Mouse (Mus musculus) CH12.LX (cell line): ENCODE data around the gene Cdh15. TPM values are rescaled to one million over a fixed set of nuclear protein-coding genes. Genes with fewer than 3 reads are reported as not detected.

ENCODE experiments used
- DNase-seq: peaks from one replicate; pipeline ENCODE4 v3.0.0-alpha.2; 2013; ENCODE audit errors: extremely low read depth
- H3K27ac ChIP-seq: 2 replicates; pipeline ENCODE4 v1.5.1; 2012; ENCODE audit warnings: low read depth, mild to moderate bottlenecking, control low read depth, moderate library complexity; ENCODE audit not compliant: insufficient read depth
- H3K27me3 ChIP-seq: replicated peaks from 2 replicates; pipeline ENCODE3; 2012; ENCODE audit warnings: inconsistent platforms
- H3K36me3 ChIP-seq, 2 experiments: replicated peaks in 1 of 2; 2 replicates each; pipeline versions ENCODE3 to v1.6.1; 2012; ENCODE audit warnings: inconsistent platforms in 1 of 2, low read length in 1 of 2, mild to moderate bottlenecking in 1 of 2, mixed read lengths in 1 of 2, moderate library complexity in 1 of 2; ENCODE audit not compliant: control insufficient read depth in 1 of 2, insufficient read depth in 1 of 2
- H3K4me1 ChIP-seq, 2 experiments: 2 replicates each; pipeline ENCODE4 v1.6.1; 2012; ENCODE audit warnings: inconsistent platforms in 1 of 2, moderate library complexity in 1 of 2; ENCODE audit not compliant: insufficient read depth in 2 of 2, control insufficient read depth in 1 of 2
- H3K4me2 ChIP-seq: 2 replicates; pipeline ENCODE4 v1.6.1; 2012; ENCODE audit warnings: low read depth, mild to moderate bottlenecking, control low read depth; ENCODE audit not compliant: poor library complexity, insufficient read depth, severe bottlenecking
- H3K4me3 ChIP-seq, 3 experiments: fragments of 150-350 bp in 1 of 3; sonication (generic) in 1 of 3; replicated peaks in 1 of 3; 2 replicates each; pipeline versions ENCODE3 to v1.5.1; 2011 to 2012; ENCODE audit warnings: low read depth in 2 of 3, low read length in 2 of 3, mild to moderate bottlenecking in 2 of 3, moderate library complexity in 2 of 3, control low read depth in 1 of 3, improper control_type of control experiment in 1 of 3, inconsistent platforms in 1 of 3, mixed read lengths in 1 of 3; ENCODE audit not compliant: poor library complexity in 1 of 3
- H3K79me2 ChIP-seq: replicated peaks from 2 replicates; pipeline ENCODE4 v1.6.1; 2012; ENCODE audit warnings: mild to moderate bottlenecking, moderate library complexity; ENCODE audit not compliant: control insufficient read depth, poor library complexity, insufficient read depth, severe bottlenecking; ENCODE audit errors: extremely low read depth
- H3K9ac ChIP-seq: 2 replicates; pipeline ENCODE4 v1.6.1; 2012; ENCODE audit warnings: low read depth, mild to moderate bottlenecking, control low read depth, moderate library complexity; ENCODE audit not compliant: insufficient read depth
- H3K9me3 ChIP-seq: replicated peaks from 2 replicates; pipeline ENCODE3; 2012; ENCODE audit warnings: low read length, inconsistent platforms, mixed read lengths
- CHD1 ChIP-seq: IDR thresholded peaks from 2 replicates; pipeline ENCODE4 v1.6.1; 2012; ENCODE audit warnings: low read depth, low read length, improper control_type of control experiment, inconsistent platforms
- CHD2 ChIP-seq: IDR thresholded peaks from 2 replicates; pipeline ENCODE4 v1.6.1; 2011; ENCODE audit warnings: low read length, improper control_type of control experiment
- CTCF ChIP-seq, 2 experiments: IDR thresholded peaks in 1 of 2; conservative IDR thresholded peaks in 1 of 2; 2 replicates each; pipeline ENCODE4 v1.5.1; 2011 to 2012; ENCODE audit warnings: low read depth in 2 of 2, low read length in 2 of 2, improper control_type of control experiment in 1 of 2, inconsistent platforms in 1 of 2, mild to moderate bottlenecking in 1 of 2, moderate library complexity in 1 of 2
- EP300 ChIP-seq: IDR thresholded peaks from 2 replicates; pipeline ENCODE4 v1.6.1; 2011; ENCODE audit warnings: low read length, improper control_type of control experiment
- ETS1 ChIP-seq: conservative IDR thresholded peaks from 2 replicates; pipeline ENCODE4 v1.6.1; 2012; ENCODE audit warnings: low read depth, mild to moderate bottlenecking, inconsistent platforms, low read length, improper control_type of control experiment, moderate library complexity
- IRF4 ChIP-seq: IDR thresholded peaks from 2 replicates; pipeline ENCODE4 v1.6.1; 2014; ENCODE audit warnings: low read depth, mild to moderate bottlenecking, inconsistent platforms, low read length, improper control_type of control experiment
- JUND ChIP-seq: conservative IDR thresholded peaks from 2 replicates; pipeline ENCODE4 v1.6.1; 2011; ENCODE audit warnings: low read depth, low read length, improper control_type of control experiment
- KAT2A ChIP-seq: IDR thresholded peaks from 2 replicates; pipeline ENCODE4 v1.6.1; 2012; ENCODE audit warnings: low read length, improper control_type of control experiment, inconsistent platforms; ENCODE audit not compliant: insufficient replicate concordance
- MAZ ChIP-seq: IDR thresholded peaks from 2 replicates; pipeline ENCODE4 v1.6.1; 2012; ENCODE audit warnings: low read depth, mild to moderate bottlenecking, inconsistent platforms, low read length, improper control_type of control experiment, moderate library complexity
- MEF2A ChIP-seq: IDR thresholded peaks from 2 replicates; pipeline ENCODE4 v1.6.1; 2014; ENCODE audit warnings: low read depth, mild to moderate bottlenecking, inconsistent platforms, low read length, improper control_type of control experiment, borderline replicate concordance
- MYC ChIP-seq: IDR thresholded peaks from 2 replicates; pipeline ENCODE4 v1.6.1; 2011; ENCODE audit warnings: low read depth, mild to moderate bottlenecking, improper control_type of control experiment, low read length
- NRF1 ChIP-seq: IDR thresholded peaks from 2 replicates; pipeline ENCODE4 v1.6.1; 2014; ENCODE audit warnings: low read depth, mild to moderate bottlenecking, inconsistent platforms, low read length, improper control_type of control experiment, moderate library complexity
- PAX5 ChIP-seq: IDR thresholded peaks from 2 replicates; pipeline ENCODE4 v1.6.1; 2012; ENCODE audit warnings: low read length, inconsistent platforms, mixed read lengths
- RAD21 ChIP-seq: IDR thresholded peaks from 2 replicates; pipeline ENCODE4 v1.6.1; 2011; ENCODE audit warnings: low read depth, mild to moderate bottlenecking, low read length, improper control_type of control experiment, moderate library complexity
- RCOR1 ChIP-seq: conservative IDR thresholded peaks from 2 replicates; pipeline ENCODE4 v1.6.1; 2012; ENCODE audit warnings: low read depth, mild to moderate bottlenecking, inconsistent platforms, low read length, improper control_type of control experiment
- SIN3A ChIP-seq: IDR thresholded peaks from 2 replicates; pipeline ENCODE4 v1.6.1; 2012; ENCODE audit warnings: low read length, improper control_type of control experiment, inconsistent platforms
- SMC3 ChIP-seq: IDR thresholded peaks from 2 replicates; pipeline ENCODE4 v1.6.1; 2011; ENCODE audit warnings: low read depth, low read length, improper control_type of control experiment
- TCF12 ChIP-seq: IDR thresholded peaks from 2 replicates; pipeline ENCODE4 v1.6.1; 2014; ENCODE audit warnings: low read depth, mild to moderate bottlenecking, inconsistent platforms, low read length, improper control_type of control experiment
- USF1 ChIP-seq: IDR thresholded peaks from 2 replicates; pipeline ENCODE4 v1.6.1; 2014; ENCODE audit warnings: low read depth, mild to moderate bottlenecking, inconsistent platforms, low read length, improper control_type of control experiment
- USF2 ChIP-seq: conservative IDR thresholded peaks from 2 replicates; pipeline ENCODE4 v1.6.1; 2011; ENCODE audit warnings: low read depth, low read length, improper control_type of control experiment
- dilution Hi-C: fragments of 300-500 bp; cut with MboI; formaldehyde crosslinking; loops from 2 replicates; pipeline ENCODE4 v1.14.3; 2020; ENCODE audit warnings: low sequenced_read_pairs; ENCODE audit not compliant: extremely low pct_unique_long_range_greater_than_20kb, extremely low pct_ligation_motif_present
- in situ Hi-C: fragments of 300-500 bp; cut with MboI; formaldehyde crosslinking; loops from 3 replicates; pipeline ENCODE4 v1.14.3; 2019; ENCODE audit warnings: low sequenced_read_pairs, low pct_ligation_motif_present, low pct_unique_long_range_greater_than_20kb, mixed read lengths
- polyA plus RNA-seq: library from polyadenylated mRNA; unstranded; fragments of >175 nt; gene quantifications from 2 replicates; pipeline ENCODE4 v1.2.1, GENCODE M21; 2012; ENCODE audit warnings: low read depth; ENCODE audit not compliant: insufficient read length
- total RNA-seq, 2 experiments: library from RNA; depleted of rRNA; stranded (reverse); fragments of 300-350 nt in 1 of 2; fragments of >200 nt in 1 of 2; gene quantifications; 2 replicates each; pipeline ENCODE4 v1.2.3; 2012 to 2014

The Cdh15 gene
- total and polyA plus RNA-seq, 3 experiments = not detected

GRCm38 (mm10) chr8:122859843-122860242 is 12.1 kb downstream of the Cdh15 start:
- no peak for TF ChIP-seq JUND
- no peak for TF ChIP-seq KAT2A
- no peak for TF ChIP-seq USF1
- no peak for TF ChIP-seq RCOR1
- TF ChIP-seq SIN3A = no peak
- no peak for TF ChIP-seq PAX5
- TF ChIP-seq USF2 = no peak
- TF ChIP-seq MEF2A = no peak
- TF ChIP-seq MYC = no peak
- no peak for TF ChIP-seq CHD1
- no peak for TF ChIP-seq IRF4
- TF ChIP-seq TCF12 = no peak
- TF ChIP-seq ETS1 = no peak
- no peak for TF ChIP-seq EP300
- TF ChIP-seq, all 38 proteins: peak for 0
- H3K27ac ChIP-seq = no peak overlapping the region

DNA sequence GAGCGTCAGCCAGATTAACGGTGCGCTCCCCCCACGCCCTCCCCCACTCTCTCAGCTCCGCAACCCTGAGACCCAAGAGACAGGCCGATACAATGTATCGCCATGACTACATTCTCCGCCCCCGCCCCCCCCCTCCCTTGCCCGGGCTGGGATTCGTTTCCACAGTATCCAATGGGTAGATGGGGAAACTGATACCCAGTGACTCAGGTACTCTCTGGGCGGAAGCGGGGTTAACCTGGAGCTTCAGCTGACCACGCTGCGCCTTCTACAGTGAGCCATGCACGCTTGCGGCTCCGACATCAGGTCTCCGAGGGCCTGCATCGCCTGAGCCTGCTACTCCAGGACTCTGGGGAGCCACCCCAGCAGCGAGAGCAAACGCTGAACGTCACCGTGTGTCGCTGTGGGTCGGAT is 17.0 kb downstream of the Cdh15 start:
- H3K27me3 ChIP-seq = peaks cover 23% of the 10 kb centered on the region
- H3K79me2 ChIP-seq = no peaks in the 10 kb centered on the region
- no peak overlapping the region for H3K4me2 ChIP-seq
- H3K4me1 ChIP-seq = peaks cover 4 to 10% of the 10 kb centered on the region in 2 experiments; a peak in 3 of 4 replicates
- in situ Hi-C loops (no loop called here), dilution Hi-C loops (no loop called here)
- DNase-seq = no peak
- H3K4me3 ChIP-seq = no peak overlapping the region
- no peaks in the 10 kb centered on the region for H3K36me3 ChIP-seq
- TF ChIP-seq SIN3A (no peak), MEF2A (no peak)
- H3K9me3 ChIP-seq = no peaks in the 10 kb centered on the region
- no peak overlapping the region for H3K9ac ChIP-seq
- H3K27ac ChIP-seq = no peak overlapping the region

More at GRCm38 (mm10) chr8:122859843-122860242, 12.1 kb downstream of the Cdh15 start:
- no peaks in the 10 kb centered on the region for H3K79me2 ChIP-seq
- H3K36me3 ChIP-seq = no peaks in the 10 kb centered on the region
- peaks cover 50% of the 10 kb centered on the region for H3K27me3 ChIP-seq
- H3K9ac ChIP-seq = no peak overlapping the region
- in situ Hi-C loops = no loop called here
- no peaks in the 10 kb centered on the region for H3K9me3 ChIP-seq
- no peaks in the 10 kb centered on the region; a peak in 1 of 4 replicates for H3K4me1 ChIP-seq
- no peak for DNase-seq
- no peak overlapping the region for H3K4me3 ChIP-seq
- dilution Hi-C loops = no loop called here
- no peak overlapping the region for H3K4me2 ChIP-seq

DNA sequence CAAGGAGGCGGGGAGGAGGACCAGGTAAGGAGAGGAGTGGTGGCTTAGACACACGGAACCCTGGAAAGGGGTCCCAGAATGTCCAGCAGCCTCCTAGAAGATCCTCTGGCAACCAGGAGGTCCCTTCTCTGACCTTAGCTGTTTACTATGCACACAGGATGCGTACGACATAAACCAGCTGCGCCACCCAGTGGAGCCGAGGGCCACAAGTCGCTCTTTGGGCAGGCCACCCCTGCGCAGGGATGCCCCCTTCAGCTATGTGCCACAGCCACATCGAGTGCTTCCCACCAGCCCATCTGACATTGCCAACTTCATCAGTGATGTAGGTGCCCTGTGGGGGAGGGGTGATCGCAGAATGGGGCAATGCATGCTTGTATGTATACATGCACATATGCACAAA is 17.7 kb downstream of the Cdh15 start:
- TF ChIP-seq NRF1 (no peak), SMC3 (peak; percentile 43), RAD21 (peak; percentile 49), MAZ (no peak), CHD2 (no peak), CTCF (conservative IDR thresholded peaks at IDR 0.05 in 1 of 2, IDR thresholded peaks at IDR 0.05 in 1 of 2; ENCODE audit: low read depth in 2 of 2, low read length in 2 of 2) (peak in 1 of 2 experiments; percentile 63; a peak in 2 of 4 replicates)
- H3K4me2 ChIP-seq = no peak overlapping the region
- in situ Hi-C loops (no loop called here), dilution Hi-C loops (no loop called here)
- peaks cover 4 to 14% of the 10 kb centered on the region in 2 experiments; a peak in 3 of 4 replicates for H3K4me1 ChIP-seq
- no peak overlapping the region for H3K4me3 ChIP-seq
- DNase-seq = peak; percentile 21
- no peaks in the 10 kb centered on the region for H3K79me2 ChIP-seq
- H3K27ac ChIP-seq = no peak overlapping the region
- no peak overlapping the region for H3K9ac ChIP-seq
- H3K36me3 ChIP-seq = no peaks in the 10 kb centered on the region
- H3K27me3 ChIP-seq = peaks cover 21% of the 10 kb centered on the region
- H3K9me3 ChIP-seq = no peaks in the 10 kb centered on the region
